Mouse (Mus musculus) effector memory CD4-positive, alpha-beta T cell, adult 7 months (primary cell): Measurements from ENCODE around the gene Plch2. TPM values are rescaled to one million over a fixed set of nuclear protein-coding genes. Genes with fewer than 3 reads are reported as not detected.

Source experiments
- polyA plus RNA-seq: library from polyadenylated mRNA; unstranded; fragments of 100-300 nt; shearing (Covaris generic); gene quantifications from one replicate; pipeline ENCODE4 v1.2.1, GENCODE M21; 2017

Gene Plch2
- 0.17 TPM for polyA plus RNA-seq

DNA sequence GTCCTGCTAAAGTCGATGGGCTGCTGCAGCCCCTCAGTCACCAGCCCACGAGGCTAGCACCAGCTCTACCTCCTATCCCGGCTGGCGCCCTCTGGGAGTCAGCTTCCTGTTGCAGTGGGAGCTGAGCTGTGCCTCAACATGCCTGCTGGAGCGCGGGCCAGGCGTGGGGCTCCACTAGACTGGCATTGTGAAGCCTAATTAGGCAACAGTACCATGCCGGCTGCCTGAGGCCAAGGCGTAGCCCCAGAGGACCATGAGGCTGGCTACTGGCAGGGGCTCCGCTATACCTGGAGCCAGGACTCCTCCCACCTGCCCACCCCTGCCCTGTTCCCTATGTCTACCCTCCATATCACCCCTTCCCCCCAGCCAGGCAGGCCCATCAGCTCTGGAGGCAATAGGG, at the start of gene Plch2:
Gene Plch2 (minus strand): TSS at position 61 of the 400 bp plus-strand sequence.

GRCm38 (mm10) chr4:155086108-155087024, 29.8 kb upstream of the Plch2 start, which contains the start of the genes Rer1 and Morn1:
Gene Rer1, minus strand, starts transcription at chr4:155086382.
Gene Morn1, plus strand, starts transcription at chr4:155086577.

DNA sequence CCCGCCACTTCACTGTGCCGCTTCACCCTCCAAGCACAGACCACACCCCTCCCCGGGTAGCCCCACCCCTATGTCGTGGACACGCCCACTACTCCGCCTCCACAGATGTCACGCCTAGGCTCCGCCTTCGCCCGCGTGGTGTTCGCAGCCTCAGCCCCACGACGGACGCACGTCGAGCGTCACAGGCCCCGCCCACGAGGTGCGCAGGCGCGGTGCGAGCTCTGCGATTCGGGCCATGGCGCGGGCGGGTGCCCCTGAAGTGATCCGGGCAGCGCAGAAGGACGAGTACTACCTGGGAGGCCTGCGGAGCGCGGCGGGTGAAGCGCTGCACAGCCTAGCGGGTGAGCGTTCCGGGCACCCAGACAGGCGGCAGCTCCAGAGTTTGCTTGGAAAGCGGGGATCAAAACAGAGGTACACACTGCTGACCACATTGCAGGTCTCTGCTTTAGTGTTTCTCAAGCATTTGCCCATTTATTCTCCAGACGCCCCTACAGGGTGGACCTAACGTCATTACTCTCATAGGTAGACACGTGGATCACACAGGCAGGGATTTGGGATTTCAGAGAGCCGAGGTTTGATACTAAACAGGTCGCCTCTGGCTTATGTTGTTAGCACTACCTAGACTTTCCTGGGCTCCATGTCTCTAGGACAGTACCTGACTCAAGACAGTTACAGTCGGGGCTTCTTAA, 10.4 kb upstream of the Plch2 start, which contains the start of gene Pex10:
Gene Pex10 (plus strand): TSS at position 183 of the 689 bp plus-strand sequence.

DNA sequence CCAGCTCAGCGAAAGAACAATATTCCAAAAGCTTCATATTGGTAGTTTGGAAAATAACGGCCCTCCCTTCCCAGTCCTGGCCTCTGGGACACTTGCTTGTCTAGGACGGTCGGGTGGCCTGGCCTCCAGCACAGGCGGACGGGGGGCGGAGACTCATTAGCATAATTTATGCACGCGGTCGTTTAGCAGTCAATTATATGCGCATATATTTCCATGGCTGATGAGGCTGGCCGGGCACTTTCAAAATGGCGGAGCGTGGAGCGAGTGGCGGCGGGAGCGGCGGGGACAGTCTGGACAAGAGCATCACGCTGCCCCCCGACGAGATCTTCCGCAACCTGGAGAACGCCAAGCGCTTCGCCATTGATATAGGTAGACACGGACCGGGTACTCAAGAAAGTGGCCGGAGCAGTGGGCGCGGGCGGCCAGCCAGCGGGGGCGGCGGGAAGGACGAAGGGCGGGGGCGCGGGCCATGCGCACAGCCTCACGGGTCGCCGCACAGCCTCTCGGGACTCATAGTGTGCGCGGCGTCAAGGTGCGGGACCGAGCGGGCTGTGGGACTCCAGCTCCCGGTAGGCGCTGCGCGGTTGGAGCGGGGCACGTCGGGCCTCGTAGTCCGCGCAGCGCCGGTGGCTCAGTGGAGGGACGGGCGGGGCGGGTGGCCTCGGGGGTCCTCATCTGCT, 92.5 kb downstream of the Plch2 start, which contains the start of gene Pank4:
Gene Pank4 (plus strand): TSS at position 223 of the 680 bp plus-strand sequence.

DNA sequence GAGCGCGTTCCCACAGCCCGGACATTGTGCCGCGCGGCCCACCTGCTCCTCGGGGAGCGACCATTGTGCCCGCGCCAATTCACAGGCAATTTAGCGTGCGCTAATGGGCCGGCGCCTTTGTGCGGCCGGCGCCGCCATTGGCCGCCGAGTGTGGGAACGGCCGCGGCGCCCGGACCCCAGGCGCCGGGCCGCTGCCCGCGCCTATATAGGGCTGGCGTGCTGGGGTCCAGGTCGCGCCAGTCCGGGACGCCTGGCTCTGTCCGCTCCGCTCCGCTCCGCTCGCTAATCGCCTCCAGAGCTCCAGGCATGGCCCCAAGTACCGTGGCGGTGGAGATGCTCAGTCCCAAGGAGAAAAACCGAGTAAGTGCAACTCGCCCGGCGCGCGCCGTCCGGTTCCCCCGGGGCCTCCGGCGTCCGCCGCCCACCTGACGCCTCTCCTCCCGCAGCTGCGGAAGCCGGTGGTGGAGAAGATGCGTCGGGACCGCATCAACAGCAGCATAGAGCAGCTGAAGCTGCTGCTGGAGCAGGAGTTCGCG, 95.8 kb downstream of the Plch2 start, which contains the start of gene Hes5:
Gene Hes5 (plus strand): TSS at position 234 of the 536 bp plus-strand sequence.

Other genes starting within 250 kb of the Plch2 start
- gene Ttc34, start 219.3 kb downstream of the Plch2 start, polyA plus RNA-seq, result 0.20 TPM
- gene Mmel1, start 187.2 kb downstream of the Plch2 start, polyA plus RNA-seq, result not detected
- gene Fam213b, start 157.6 kb downstream of the Plch2 start, polyA plus RNA-seq, result 6.7 TPM
- 8.7 TPM for gene Tnfrsf14, start 128.2 kb downstream of the Plch2 start, polyA plus RNA-seq
- 0.43 TPM for gene Hes5, start 95.9 kb downstream of the Plch2 start, polyA plus RNA-seq
- gene Pank4, start 92.7 kb downstream of the Plch2 start, polyA plus RNA-seq, result 54.9 TPM
- 3.1 TPM for gene Pex10, start 10.2 kb upstream of the Plch2 start, polyA plus RNA-seq
- 130 TPM for gene Rer1, start 29.6 kb upstream of the Plch2 start, polyA plus RNA-seq
- 2.1 TPM for gene Morn1, start 29.8 kb upstream of the Plch2 start, polyA plus RNA-seq
- gene Ski, start 165.8 kb upstream of the Plch2 start, polyA plus RNA-seq, result 116 TPM
- gene Faap20, start 193.0 kb upstream of the Plch2 start, polyA plus RNA-seq, result 47.9 TPM